Mouse (Mus musculus): ENCODE measurements around the gene Defb41. TPM values are rescaled to one million over a fixed set of nuclear protein-coding genes. Genes with fewer than 3 reads are reported as not detected.
"Not testable (repeated sequence)": the region's sequence is repeated elsewhere in the genome, so short reads cannot be mapped to it uniquely, and the experiment has no call there.

The Defb41 gene
- polyA plus RNA-seq (2015; fragmentation: Nextera tagmentation; extraction: Ambion mirVana): not detected in 2 replicates

DNA sequence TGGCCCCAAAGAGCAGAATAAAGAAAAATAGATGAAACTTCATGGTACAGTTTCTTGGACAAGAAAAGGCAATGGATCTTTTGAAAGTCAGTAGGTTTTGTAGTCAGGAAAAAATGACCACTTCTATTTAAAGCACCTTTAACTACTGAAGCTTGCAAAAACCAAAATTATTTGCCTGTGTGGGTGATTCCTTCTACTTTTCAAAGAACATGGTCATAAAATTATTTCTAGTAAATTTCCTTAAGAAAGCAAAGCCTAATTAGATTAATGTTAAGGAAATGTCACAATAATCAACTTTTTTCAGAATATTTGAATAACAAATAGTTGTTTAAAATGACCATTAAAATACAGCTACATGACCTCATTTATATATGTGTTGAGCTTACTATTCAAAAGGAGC is at the start of gene Defb41:
Gene Defb41, minus strand, starts transcription at position 101 of the 400 bp plus-strand sequence.
- H3K9ac ChIP-seq: no peak within 1 kb of the TSS
- H3K4me2 ChIP-seq: no peak within 1 kb of the TSS
- no peaks in the 10 kb centered on the region for H3K27me3 ChIP-seq
- H3K9me3 ChIP-seq: no peaks in the 10 kb centered on the region
- H3K4me1 ChIP-seq: no peaks in the 10 kb centered on the region
- H3K4me3 ChIP-seq: no peak within 1 kb of the TSS
- ATAC-seq (ENCODE audit: borderline replicate concordance, extremely low read depth, low FRiP score, low TSS enrichment): no peak
- H3K36me3 ChIP-seq: no peaks in the 10 kb centered on the region
- no peak within 1 kb of the TSS for H3K27ac ChIP-seq

GRCm38 (mm10) chr1:18308474-18308829 is 43.5 kb upstream of the Defb41 start:
- H3K9ac ChIP-seq: no peak overlapping the region
- H3K4me3 ChIP-seq: no peak overlapping the region
- no peak overlapping the region for H3K4me2 ChIP-seq
- H3K9me3 ChIP-seq: no peaks in the 10 kb centered on the region
- no peak for ATAC-seq (ENCODE audit: borderline replicate concordance, extremely low read depth, low FRiP score, low TSS enrichment)
- WGBS: 77% methylated on average over 4 of the region's 4 CpGs
- H3K36me3 ChIP-seq: no peaks in the 10 kb centered on the region
- no peaks in the 10 kb centered on the region for H3K27me3 ChIP-seq
- no peak overlapping the region for H3K27ac ChIP-seq
- H3K4me1 ChIP-seq: no peaks in the 10 kb centered on the region

GRCm38 (mm10) chr1:18307545-18308473 is 42.9 kb upstream of the Defb41 start:
- Histone ChIP-seq H3K4me2 (no peak overlapping the region), H3K9me3 (no peaks in the 10 kb centered on the region), H3K36me3 (no peaks in the 10 kb centered on the region), H3K27ac (no peak overlapping the region), H3K27me3 (no peaks in the 10 kb centered on the region), H3K4me3 (no peak overlapping the region), H3K4me1 (no peaks in the 10 kb centered on the region), H3K9ac (no peak overlapping the region)
- no peak for ATAC-seq (ENCODE audit: borderline replicate concordance, extremely low read depth, low FRiP score, low TSS enrichment)
- WGBS: 80% methylated on average over 12 of the region's 12 CpGs

- H3K4me2 ChIP-seq: no peak overlapping the region
- no peak for ATAC-seq (ENCODE audit: borderline replicate concordance, extremely low read depth, low FRiP score, low TSS enrichment)
- H3K27me3 ChIP-seq: no peaks in the 10 kb centered on the region
- H3K9me3 ChIP-seq: no peaks in the 10 kb centered on the region
- no peaks in the 10 kb centered on the region for H3K4me1 ChIP-seq
- no peak overlapping the region for H3K9ac ChIP-seq
- H3K27ac ChIP-seq: no peak overlapping the region
- no peaks in the 10 kb centered on the region for H3K36me3 ChIP-seq
- H3K4me3 ChIP-seq: no peak overlapping the region
- 7% methylated on average over 4 of the region's 4 CpGs for WGBS
These were observed 27.6 kb upstream of the Defb41 start for GRCm38 (mm10) chr1:18292515-18292914.

DNA sequence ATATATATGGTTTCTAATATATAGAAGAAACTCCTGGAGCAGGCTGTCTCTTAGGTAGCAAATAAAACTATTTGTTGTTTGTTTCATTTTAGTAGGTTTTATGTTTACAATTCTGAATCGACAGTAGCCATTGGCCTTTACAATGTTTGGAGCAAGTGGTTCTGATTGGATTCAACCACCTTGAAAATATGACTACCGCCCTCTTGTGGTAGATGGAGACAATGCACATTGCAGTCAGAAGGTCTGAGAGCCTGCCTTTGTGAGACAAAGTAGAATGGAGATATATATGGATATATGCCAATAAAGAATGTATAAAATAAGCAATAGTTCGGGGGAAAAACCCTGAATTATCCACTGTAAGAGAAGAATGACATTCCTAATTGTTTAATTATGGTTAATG is 23.9 kb upstream of the Defb41 start:
- no peak overlapping the region for H3K4me2 ChIP-seq
- 32% methylated on average over 3 of the region's 3 CpGs for WGBS

GRCm38 (mm10) chr1:18287371-18287770 is 22.4 kb upstream of the Defb41 start:
- no peaks in the 10 kb centered on the region for H3K9me3 ChIP-seq
- no peak overlapping the region for H3K4me2 ChIP-seq
- no peaks in the 10 kb centered on the region for H3K4me1 ChIP-seq
- no peak for ATAC-seq (ENCODE audit: borderline replicate concordance, extremely low read depth, low FRiP score, low TSS enrichment)
- H3K27ac ChIP-seq: no peak overlapping the region
- no peaks in the 10 kb centered on the region for H3K27me3 ChIP-seq
- H3K9ac ChIP-seq: no peak overlapping the region
- no peak overlapping the region for H3K4me3 ChIP-seq
- no peaks in the 10 kb centered on the region for H3K36me3 ChIP-seq

More for the DNA sequence above, 23.9 kb upstream of the Defb41 start:
- no peaks in the 10 kb centered on the region for H3K4me1 ChIP-seq
- H3K27me3 ChIP-seq: no peaks in the 10 kb centered on the region
- H3K9ac ChIP-seq: no peak overlapping the region
- no peak overlapping the region for H3K4me3 ChIP-seq
- no peak overlapping the region for H3K27ac ChIP-seq
- H3K36me3 ChIP-seq: no peaks in the 10 kb centered on the region
- H3K9me3 ChIP-seq: no peaks in the 10 kb centered on the region
- ATAC-seq (ENCODE audit: borderline replicate concordance, extremely low read depth, low FRiP score, low TSS enrichment): no peak

DNA sequence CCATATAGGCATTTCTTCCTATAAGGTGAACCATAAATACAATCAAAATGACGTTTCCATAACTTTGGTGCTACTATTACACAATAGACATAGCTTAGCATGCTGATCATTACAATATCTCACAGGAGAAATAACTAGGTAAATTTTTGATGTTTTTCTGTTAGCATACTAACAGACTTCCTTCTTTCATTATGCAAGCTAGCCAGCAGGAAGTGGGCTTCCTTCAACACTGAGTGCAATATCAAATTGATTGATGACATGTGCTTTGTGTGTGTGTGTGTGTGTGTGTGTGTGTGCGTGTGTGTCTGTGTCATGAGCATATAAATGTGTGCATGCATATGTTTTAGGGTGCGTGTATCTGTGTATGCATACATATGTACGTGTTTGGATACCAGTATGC is 6.2 kb upstream of the Defb41 start:
- ATAC-seq (ENCODE audit: borderline replicate concordance, extremely low read depth, low FRiP score, low TSS enrichment): no peak
- Histone ChIP-seq H3K4me2 (no peak overlapping the region), H3K9ac (no peak overlapping the region), H3K4me3 (no peak overlapping the region), H3K9me3 (no peaks in the 10 kb centered on the region), H3K27ac (no peak overlapping the region), H3K27me3 (no peaks in the 10 kb centered on the region), H3K4me1 (no peaks in the 10 kb centered on the region), H3K36me3 (no peaks in the 10 kb centered on the region)
- 78% methylated on average over 4 of the region's 4 CpGs for WGBS

DNA sequence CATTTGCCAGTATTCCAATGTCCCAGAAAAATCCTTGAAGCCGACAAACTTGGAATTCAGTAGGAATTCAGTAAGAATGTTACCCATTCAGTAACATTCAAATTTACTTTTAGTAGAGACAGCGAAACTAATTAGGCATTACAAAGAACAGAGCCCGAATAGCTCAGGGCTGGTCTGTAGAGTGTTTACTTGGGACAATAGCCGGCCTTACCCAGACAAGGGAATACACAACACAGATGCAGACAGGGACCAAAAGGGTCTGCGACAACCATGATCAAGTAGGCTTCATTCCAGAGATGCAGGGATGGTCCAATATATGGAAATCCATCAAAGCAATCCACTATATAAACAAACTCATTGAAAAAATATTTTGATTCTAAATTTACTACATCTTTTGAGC is 3.9 kb upstream of the Defb41 start:
- H3K27ac ChIP-seq: no peak overlapping the region
- H3K4me3 ChIP-seq: no peak overlapping the region
- H3K9me3 ChIP-seq: no peaks in the 10 kb centered on the region
- no peak for ATAC-seq (ENCODE audit: borderline replicate concordance, extremely low read depth, low FRiP score, low TSS enrichment)
- 80% methylated on average over 5 of the region's 5 CpGs for WGBS
- no peaks in the 10 kb centered on the region for H3K4me1 ChIP-seq
- H3K36me3 ChIP-seq: no peaks in the 10 kb centered on the region
- H3K4me2 ChIP-seq: no peak overlapping the region
- H3K27me3 ChIP-seq: no peaks in the 10 kb centered on the region
- no peak overlapping the region for H3K9ac ChIP-seq

- not testable (repeated sequence) for H3K36me3 ChIP-seq; H3K4me3 ChIP-seq; H3K4me2 ChIP-seq; H3K4me1 ChIP-seq; H3K9me3 ChIP-seq; ATAC-seq (ENCODE audit: borderline replicate concordance, extremely low read depth, low FRiP score, low TSS enrichment); H3K27me3 ChIP-seq; H3K27ac ChIP-seq; H3K9ac ChIP-seq
- WGBS: 93% methylated on average over 9 of the region's 9 CpGs
These were observed 18.9 kb downstream of the Defb41 start for GRCm38 (mm10) chr1:18245801-18246580.

- Histone ChIP-seq H3K27me3 (no peaks in the 10 kb centered on the region), H3K4me1 (no peaks in the 10 kb centered on the region), H3K9ac (no peak within 1 kb of the TSS), H3K36me3 (no peaks in the 10 kb centered on the region), H3K27ac (no peak within 1 kb of the TSS), H3K4me2 (no peak within 1 kb of the TSS), H3K4me3 (no peak within 1 kb of the TSS), H3K9me3 (no peaks in the 10 kb centered on the region)
- 64% methylated on average over 1 of the region's 1 CpGs for WGBS
- no peak for ATAC-seq (ENCODE audit: borderline replicate concordance, extremely low read depth, low FRiP score, low TSS enrichment)
These were observed 27.6 kb downstream of the Defb41 start, which contains the start of gene Defb18 for GRCm38 (mm10) chr1:18237343-18237742. Gene Defb18, minus strand, starts transcription at chr1:18237443.

DNA sequence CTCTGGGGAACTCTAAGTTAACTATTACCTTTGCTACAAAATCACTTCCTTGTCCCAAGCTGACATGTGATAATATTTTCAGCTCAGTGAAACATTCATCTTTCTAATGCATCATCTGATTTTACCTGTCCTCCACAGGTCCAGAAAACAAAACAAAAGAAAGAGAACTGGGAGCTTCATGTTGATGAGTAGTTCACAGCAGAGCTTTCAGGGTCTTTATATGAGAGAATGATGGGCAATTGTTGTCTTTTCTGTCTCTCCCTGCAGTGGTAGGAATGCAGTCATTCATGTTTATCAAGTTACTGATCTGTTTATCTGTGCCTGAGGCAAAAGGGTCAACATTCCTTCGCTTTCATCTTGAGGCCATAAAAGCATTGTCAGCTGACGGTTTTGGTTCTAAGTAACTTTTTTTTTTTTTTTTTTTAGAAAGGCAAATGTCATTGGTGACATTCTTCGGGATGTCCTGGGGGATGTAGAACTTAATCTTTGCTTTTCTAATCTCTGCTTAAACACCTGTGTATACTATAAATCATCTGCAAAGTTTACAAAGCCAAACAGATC is 41.5 kb downstream of the Defb41 start:
- Histone ChIP-seq H3K4me3 (no peak overlapping the region), H3K9me3 (no peaks in the 10 kb centered on the region), H3K36me3 (no peaks in the 10 kb centered on the region), H3K27ac (no peak overlapping the region), H3K27me3 (no peaks in the 10 kb centered on the region), H3K4me1 (no peaks in the 10 kb centered on the region), H3K4me2 (no peak overlapping the region), H3K9ac (no peak overlapping the region)
- 4% methylated on average over 3 of the region's 3 CpGs for WGBS
- ATAC-seq (ENCODE audit: borderline replicate concordance, extremely low read depth, low FRiP score, low TSS enrichment): no peak

All from lung, embryonic 15.5 days (tissue).